Mouse (Mus musculus) brain, embryonic 14.5 days (tissue): ENCODE results near the gene Gmppa. TPM values are rescaled to one million over a fixed set of nuclear protein-coding genes. Genes with fewer than 3 reads are reported as not detected.

Experiments
- DNase-seq: peaks from one replicate; pipeline ENCODE4 v3.0.0-alpha.2; 2011; ENCODE audit warnings: low read depth
- CTCF ChIP-seq: fragments of 200-500 bp; IDR thresholded peaks from 2 replicates; pipeline ENCODE4 v1.5.1; 2012; ENCODE audit warnings: inconsistent platforms, mild to moderate bottlenecking, moderate library complexity, borderline replicate concordance; ENCODE audit not compliant: insufficient read depth, insufficient read length; ENCODE audit errors: extremely low read depth
- POLR2A ChIP-seq: fragments of 200-500 bp; IDR thresholded peaks from 2 replicates; pipeline ENCODE4 v1.6.1; 2012; ENCODE audit warnings: mild to moderate bottlenecking, inconsistent platforms, borderline replicate concordance; ENCODE audit not compliant: poor library complexity, insufficient read depth, insufficient read length, severe bottlenecking; ENCODE audit errors: extremely low read depth
- polyA plus RNA-seq: library from polyadenylated mRNA; depleted of rRNA; stranded (reverse); fragments of >200 nt; gene quantifications from 2 replicates; pipeline ENCODE4 v1.2.3, GENCODE M21; 2012

Gmppa gene
- polyA plus RNA-seq, 1 experiment: 98.7 TPM

DNA sequence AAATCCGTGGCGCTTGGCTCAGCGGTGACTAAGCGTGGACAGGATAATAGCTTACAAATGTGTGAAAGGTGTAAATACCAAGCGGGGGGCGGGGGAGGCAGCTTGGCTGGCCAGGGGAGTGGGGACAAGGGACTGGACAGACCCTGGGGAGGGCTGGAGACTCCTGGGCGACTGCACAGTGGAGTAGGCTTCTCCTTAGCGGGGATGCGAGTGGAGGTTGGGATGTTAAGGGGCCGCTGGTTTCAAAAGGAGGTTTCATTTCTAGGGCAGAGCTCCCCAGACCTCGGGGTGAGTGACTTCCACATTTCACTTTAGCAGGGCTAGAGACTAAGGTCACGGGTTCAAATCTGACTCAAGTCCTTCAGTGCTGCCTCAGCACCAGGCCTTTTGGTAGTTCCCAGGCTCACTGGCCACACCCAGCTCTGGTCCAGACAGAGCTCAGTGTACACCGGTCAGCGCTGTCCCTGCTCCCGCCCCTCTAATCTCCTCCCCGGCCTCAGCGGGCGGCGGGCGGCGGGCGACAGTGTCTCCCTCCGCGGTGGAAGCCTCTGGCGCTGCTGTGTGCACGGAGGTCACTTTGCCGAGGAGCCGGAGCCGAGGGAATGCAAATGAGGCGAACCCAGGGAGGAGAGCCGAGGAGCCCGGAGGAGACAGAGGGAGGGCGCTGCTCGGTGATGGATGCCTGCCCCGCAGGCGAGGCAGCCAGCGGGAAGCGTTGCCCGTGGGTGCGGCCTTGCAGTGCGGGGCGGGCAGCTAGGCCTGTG is 22.5 kb downstream of the Gmppa start:
- peak; percentile 71 for DNase-seq
- TF ChIP-seq POLR2A (no peak), CTCF (no peak)

DNA sequence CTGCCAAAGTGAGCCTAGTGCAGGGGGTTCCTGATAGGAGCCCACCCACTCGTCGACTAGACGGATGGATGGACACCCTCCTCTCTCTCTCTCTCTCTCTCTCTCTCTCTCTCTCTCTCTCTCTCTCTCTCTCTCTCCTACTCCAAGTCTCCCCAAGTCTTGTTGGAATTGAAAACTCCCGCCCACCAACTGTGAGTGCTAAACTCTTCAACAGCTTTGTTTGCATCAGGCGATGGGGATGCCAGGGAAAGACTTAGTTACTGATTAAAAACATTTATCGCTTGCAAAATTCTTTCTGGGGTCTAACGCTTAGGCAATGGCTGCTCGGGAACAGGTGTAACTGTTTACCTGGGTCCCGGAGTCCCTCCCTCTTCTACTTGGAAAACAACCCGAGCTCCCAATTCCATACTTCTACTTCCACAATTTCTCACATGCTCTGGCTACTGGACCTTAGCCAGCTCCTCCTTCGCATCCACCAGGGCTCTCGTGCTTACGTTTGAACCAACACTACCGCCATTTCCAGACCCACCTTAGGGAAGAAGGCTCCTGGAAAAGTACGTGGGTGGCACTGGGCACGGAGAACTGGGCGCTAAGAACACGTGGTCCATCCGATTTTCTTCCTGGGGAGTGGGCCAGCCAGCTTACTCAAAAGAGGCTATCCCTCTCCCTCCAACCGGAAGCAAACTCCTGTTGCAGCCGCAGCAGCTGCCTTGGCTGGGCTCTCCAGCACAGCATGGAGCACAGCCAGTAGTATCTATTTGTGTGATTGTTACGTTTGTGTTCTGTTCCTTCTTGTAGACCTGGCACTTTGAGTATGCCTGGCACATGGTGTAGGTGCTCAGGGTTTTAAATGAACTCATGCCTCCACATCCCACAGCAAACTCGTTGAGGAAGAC is 23.3 kb downstream of the Gmppa start:
- DNase-seq: peak; percentile 68
- TF ChIP-seq CTCF (no peak), POLR2A (no peak)

DNA sequence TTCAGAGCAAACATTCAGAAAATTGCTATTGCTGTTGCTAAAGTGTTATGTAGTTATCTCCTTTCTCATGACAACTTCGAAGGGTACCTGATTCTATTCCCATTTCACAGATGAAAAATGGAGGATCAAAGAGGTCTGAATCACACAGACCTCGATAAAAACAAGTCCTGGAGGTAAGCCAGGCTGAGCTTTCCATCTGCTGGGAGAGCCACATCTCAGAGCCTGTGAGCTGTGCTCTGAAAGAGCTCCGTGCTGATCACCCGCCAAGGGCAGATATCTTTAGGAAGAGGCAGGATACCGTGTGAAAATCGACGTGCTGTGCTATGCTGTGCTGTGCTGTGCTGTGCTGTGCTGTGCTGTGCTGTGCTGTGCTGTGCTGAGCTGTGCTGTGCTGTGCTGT is 24.6 kb downstream of the Gmppa start:
- TF ChIP-seq CTCF (no peak), POLR2A (no peak)
- no peak for DNase-seq

DNA sequence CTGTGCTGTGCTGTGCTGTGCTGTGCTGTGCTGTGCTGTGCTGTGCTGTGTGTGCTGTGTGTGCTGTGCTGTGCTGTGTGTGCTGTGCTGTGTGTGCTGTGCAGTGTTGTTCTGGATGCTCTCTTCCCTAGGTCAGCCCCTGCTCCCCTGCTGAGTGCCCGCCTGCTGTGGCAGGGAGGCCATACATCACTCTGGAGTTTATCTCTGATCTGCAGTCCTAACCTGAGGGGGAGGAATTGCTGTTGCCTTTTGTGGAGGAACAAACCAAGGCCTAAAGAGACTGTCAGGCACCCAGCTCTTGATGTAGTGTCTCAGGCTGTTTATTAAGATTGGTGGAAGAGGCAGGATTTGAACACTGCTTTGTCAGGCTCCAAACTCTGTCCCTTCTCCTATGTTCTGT is 26.9 kb downstream of the Gmppa start:
- DNase-seq: no peak
- TF ChIP-seq CTCF (no peak), POLR2A (no peak)

DNA sequence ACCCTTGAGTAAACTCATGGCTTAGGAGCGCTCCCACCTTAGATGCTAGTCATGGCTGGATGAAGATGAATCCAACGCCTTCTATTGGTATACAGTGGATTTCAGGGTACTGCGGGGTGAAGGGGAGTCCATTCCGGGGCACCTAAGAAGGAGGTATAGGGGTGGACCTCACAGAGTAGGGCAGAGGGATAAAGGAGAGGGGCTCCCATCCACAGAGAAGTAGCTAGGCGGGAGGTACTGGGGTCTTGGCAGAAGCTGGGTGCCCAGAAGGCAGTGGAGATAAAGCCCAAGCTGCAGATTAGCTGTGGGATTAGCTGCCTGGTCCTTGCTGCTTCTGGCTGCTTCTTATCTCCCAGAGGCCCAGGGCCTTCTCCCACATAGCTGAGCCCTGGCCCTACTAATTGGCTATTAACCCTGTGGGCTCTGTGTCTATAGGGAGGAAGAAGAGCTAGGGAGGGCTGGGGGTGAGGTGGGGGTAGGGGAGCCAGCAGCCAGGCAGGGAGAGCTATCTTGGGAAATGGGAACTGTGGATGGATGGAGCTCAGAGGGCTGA is 28.0 kb downstream of the Gmppa start:
- peak; percentile 70 for DNase-seq
- TF ChIP-seq CTCF (no peak), POLR2A (no peak)

DNA sequence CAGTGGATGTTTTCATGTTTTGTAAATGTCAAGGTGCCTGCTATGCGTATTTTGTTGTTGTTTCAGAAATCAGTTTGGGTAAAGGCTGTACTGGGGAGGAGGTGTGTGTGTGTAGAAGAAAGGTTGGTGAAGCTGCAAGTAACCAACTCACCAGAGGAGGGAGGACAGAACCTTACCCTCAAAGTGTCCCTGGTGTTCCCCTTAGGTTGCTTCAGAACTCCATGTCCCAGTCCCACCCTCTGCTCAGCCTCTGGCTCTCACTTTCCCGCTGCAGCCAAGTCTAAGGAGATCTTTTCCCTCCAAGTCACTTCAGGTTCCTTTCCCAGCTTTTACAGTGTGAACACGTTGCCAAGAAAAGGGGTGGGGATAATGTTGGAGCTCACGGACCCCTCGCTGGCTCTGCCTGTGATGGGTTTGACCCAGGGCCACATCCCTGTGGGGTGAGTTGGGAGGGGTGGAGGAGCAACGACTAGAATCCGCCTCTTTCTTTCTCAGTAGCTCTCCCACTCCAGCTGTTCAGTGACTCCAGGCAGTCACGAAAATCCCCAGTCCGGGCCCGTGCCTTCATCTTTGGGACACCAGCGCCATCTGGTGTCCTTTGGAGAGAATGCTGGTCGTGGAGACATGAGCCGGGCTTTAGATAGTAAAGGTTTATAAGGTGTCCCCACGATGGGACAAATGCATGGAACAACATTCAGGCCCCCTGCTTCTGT is 31.6 kb downstream of the Gmppa start:
- peak; percentile 86 for DNase-seq
- TF ChIP-seq CTCF (peak; percentile 99), POLR2A (no peak)

DNA sequence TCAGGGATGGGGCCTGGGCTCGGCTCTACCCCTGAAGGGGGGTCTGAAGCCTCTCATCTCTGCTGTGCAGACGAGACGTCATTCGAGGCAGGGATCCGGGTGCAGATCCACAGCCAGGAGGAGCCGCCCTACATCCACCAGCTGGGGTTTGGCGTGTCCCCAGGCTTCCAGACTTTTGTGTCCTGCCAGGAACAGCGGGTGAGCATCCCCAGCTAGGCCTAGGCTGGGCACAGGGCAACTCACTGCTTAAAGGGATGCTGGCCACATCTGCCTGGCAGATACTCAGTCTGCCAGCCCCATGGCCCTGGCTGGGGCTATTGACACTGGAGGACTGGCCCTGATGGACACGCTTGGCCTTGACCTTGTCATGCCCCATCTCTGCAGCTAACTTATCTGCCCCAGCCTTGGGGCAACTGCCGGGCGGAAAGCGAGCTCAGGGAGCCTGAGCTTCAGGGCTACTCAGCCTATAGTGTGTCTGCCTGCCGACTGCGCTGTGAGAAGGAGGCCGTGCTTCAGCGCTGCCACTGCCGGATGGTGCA is 33.6 kb downstream of the Gmppa start:
- TF ChIP-seq CTCF: no peak
- no peak for TF ChIP-seq POLR2A
- no peak for DNase-seq

DNA sequence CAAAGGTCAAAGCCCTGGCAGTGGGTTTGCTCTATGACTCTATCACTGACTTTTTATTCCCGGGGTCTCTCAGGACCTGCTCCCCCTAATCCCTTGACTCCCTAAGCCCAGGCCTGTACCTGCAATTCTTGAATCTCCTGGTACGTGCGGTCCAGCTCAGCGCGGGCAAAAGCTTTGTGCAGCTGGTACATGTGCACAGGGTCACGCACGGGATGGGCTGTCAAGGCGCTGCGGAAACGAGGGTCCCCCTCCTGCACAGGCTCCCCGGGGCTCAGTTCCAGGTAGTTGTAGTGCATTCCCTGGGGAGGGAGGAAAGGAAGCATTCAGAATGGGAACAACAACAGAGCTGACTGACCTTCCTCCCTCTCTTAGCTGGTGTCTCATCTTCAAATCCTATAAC is 40.7 kb downstream of the Gmppa start:
- TF ChIP-seq CTCF (no peak), POLR2A (no peak)
- no peak for DNase-seq

DNA sequence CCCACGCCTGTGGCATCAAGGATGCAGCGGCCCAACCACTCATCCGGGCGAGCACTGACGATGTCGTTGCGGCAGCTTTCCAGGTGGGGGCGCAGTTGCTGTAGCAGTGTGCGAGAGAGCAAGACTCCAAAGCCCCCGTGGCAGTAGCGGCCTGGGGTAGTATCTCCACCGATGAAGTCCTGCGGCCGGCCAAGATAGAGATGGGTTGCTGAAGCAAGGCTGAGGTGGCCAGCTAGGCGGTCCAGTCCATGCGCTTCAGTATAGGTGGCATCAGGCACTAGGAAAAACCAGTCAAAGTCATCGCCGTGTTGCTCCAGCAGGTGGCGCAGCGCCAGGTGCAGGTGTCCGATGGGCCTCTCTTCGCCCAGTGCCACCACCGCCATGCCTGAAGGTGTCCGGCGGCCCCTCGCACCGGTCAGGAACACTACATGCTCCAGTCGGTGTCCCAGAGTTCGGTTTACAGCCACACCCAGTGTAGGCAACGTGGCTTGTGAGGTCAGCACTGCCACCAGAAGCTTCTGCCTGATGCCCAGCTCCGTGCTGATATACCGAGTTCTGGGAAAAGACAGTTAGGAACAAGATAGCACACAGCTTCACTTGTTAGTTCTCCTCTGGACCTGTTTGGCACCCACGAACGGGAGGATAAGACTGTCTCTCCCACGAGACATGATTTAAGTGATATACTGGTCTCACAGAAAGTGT is 41.7 kb downstream of the Gmppa start:
- no peak for TF ChIP-seq POLR2A
- peak; percentile 67 for TF ChIP-seq CTCF
- peak; percentile 84 for DNase-seq

DNA sequence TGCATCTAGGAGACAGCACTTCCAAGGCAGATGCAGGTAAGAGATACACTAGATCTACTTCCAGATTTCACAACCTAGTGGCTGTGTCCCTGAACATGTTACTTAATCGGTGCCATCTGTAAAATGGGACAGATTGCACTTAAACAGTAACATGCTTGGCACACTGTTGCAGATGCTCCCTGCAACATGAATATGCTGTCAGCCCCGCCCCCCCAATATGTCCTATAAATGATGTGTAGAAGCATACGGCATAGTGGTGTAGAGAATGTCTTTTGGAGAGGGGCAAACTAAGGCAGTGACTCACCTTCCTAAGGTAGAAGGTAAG is 42.2 kb downstream of the Gmppa start:
- peak; percentile 60 for DNase-seq
- TF ChIP-seq CTCF: no peak
- no peak for TF ChIP-seq POLR2A

DNA sequence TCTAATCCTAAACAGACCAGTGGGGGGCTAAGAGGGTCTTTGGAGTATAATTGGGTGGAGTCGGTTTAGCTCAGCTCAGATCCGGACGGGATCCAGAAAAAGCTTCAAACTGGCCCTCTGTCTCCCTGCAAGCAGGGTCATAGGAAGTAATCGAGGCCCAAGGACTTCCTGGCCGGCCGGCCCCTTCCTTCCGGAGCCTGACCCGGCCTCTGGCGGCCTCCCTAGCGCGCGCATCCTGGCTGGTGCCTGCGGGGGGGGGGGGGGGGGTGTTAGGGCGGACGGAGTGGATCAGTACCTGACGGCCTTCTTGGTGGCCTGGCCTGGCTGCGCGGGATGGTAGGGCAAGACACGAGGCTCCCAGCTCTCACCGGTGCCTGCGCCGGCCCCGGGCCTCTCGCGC is 42.8 kb downstream of the Gmppa start:
- no peak for DNase-seq
- TF ChIP-seq CTCF: no peak
- no peak for TF ChIP-seq POLR2A
